Mouse (Mus musculus) heart, postnatal 0 days (tissue): Measurements from ENCODE around the gene Sept9. TPM values are rescaled to one million over a fixed set of nuclear protein-coding genes. Genes with fewer than 3 reads are reported as not detected.

Experiments
- ATAC-seq: fragments of 200-750 bp; cut with Nextera tagmentation; 2 replicates; pipeline ENCODE4 v1.8.0; 2017; ENCODE audit warnings: low read depth, moderate number of reproducible peaks, moderate library complexity; ENCODE audit not compliant: insufficient read depth
- DNase-seq: peaks from one replicate; pipeline ENCODE4 v3.0.0-alpha.2; 2016; ENCODE audit warnings: low spot score
- H3K27ac ChIP-seq: fragments of 300-500 bp; sonication (generic); 2 replicates; pipeline ENCODE4 v1.5.1; 2014; ENCODE audit warnings: low read depth, mild to moderate bottlenecking
- H3K27me3 ChIP-seq: fragments of 300-500 bp; sonication (generic); 2 replicates; pipeline ENCODE4 v1.6.1; 2014; ENCODE audit warnings: low read length, mixed read lengths; ENCODE audit not compliant: control insufficient read depth, insufficient read depth
- H3K36me3 ChIP-seq: fragments of 300-500 bp; sonication (generic); replicated peaks from 2 replicates; pipeline ENCODE4 v1.6.1; 2014; ENCODE audit warnings: low read length, mixed read lengths; ENCODE audit not compliant: control insufficient read depth, insufficient read depth
- H3K4me1 ChIP-seq: fragments of 300-500 bp; sonication (generic); 2 replicates; pipeline ENCODE4 v1.6.1; 2014; ENCODE audit warnings: antibody characterized with exemption; ENCODE audit not compliant: control insufficient read depth, insufficient read depth
- H3K4me2 ChIP-seq: fragments of 300-500 bp; sonication (generic); 2 replicates; pipeline ENCODE4 v1.6.1; 2014; ENCODE audit warnings: low read depth, mild to moderate bottlenecking, low read length, moderate library complexity
- H3K4me3 ChIP-seq: fragments of 300-500 bp; sonication (generic); 2 replicates; pipeline ENCODE4 v1.5.1; 2014; ENCODE audit warnings: low read depth, low read length
- H3K9ac ChIP-seq: fragments of 300-500 bp; sonication (generic); replicated peaks from 2 replicates; pipeline ENCODE4 v1.6.1; 2014; ENCODE audit warnings: low read depth, low read length, mixed read lengths
- H3K9me3 ChIP-seq: fragments of 300-500 bp; sonication (generic); replicated peaks from 2 replicates; pipeline ENCODE4 v1.6.1; 2016; ENCODE audit warnings: low read length; ENCODE audit not compliant: control insufficient read depth
- CTCF ChIP-seq: IDR thresholded peaks from 2 replicates; pipeline ENCODE4 v1.5.1; 2016; ENCODE audit warnings: antibody characterized with exemption, control low read depth, low read depth
- EP300 ChIP-seq: IDR thresholded peaks from 2 replicates; pipeline ENCODE4 v1.6.1; 2016; ENCODE audit warnings: antibody characterized with exemption, low read depth
- WGBS: fragments of 180-500 bp; shearing (Covaris S2); extraction: QIAGEN DNeasy Blood & Tissue Kit; methylation state at CpG from one replicate; pipeline ENCODE4 v1.1.7; 2014; 5-methylcytosine and 5-hydroxymethylcytosine counted together
- polyA plus RNA-seq: library from polyadenylated mRNA; unstranded; fragments of >200 nt; fragmentation: Nextera tagmentation; extraction: Ambion mirVana; gene quantifications from 2 replicates; pipeline ENCODE4 v1.2.1, GENCODE M21; 2015
- total RNA-seq: library from RNA; depleted of rRNA; stranded (reverse); fragments of >200 nt; gene quantifications from 2 replicates; pipeline ENCODE4 v1.2.3, GENCODE M21; 2014; ENCODE audit warnings: low replicate concordance

Sept9 gene
- total and polyA plus RNA-seq, 2 experiments from 2014 or later: 31.6 to 64.2 TPM

DNA sequence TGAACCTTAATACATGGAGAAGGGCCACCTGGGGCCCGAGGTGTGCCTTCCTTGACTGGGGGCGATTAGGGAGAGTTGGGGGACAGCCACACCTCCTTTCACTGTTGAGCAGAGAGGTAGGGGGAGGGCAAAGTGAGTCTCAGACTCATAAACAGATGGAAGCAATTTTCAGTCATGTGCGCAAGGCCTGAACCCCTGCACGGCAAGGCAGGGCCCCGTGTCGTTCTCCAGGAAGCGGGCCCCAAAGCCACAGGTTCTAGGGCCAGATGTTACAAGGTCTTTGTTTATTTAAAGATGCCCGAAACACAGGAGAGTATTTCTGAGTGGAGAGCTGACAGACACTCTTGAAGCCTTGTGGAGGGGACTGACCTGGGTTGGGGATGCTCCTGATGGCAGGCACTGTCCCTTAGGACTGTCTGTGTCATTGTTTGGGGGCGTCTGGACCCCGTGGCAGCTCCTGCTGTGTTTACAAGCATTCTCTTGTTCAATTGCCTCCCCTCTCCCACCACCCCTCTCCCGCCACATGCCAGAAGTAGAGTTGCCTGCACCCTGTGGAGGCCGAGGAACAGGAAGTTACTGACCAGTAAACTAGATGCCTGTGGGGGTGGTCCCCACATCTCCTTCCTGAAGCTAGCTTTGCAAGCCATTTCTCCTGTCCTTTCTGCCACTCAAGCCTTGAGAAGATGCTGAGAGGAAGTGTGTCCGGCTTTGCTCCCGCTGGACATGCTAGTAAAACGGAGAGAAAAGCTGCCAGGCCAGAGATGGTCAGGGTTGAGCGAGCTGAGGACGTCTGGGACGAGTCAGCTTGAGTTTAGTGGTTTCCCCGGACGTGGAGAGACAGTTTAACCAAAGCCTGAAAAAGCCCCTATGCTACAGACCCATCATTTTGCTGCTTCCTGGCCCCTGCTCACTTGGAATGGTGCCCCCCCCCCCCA, 150.2 kb downstream of the Sept9 start:
- Histone ChIP-seq H3K4me1 (peaks cover 33% of the 10 kb centered on the region), H3K9ac (no peak overlapping the region)
- no peak for TF ChIP-seq EP300
- TF ChIP-seq CTCF: no peak

DNA sequence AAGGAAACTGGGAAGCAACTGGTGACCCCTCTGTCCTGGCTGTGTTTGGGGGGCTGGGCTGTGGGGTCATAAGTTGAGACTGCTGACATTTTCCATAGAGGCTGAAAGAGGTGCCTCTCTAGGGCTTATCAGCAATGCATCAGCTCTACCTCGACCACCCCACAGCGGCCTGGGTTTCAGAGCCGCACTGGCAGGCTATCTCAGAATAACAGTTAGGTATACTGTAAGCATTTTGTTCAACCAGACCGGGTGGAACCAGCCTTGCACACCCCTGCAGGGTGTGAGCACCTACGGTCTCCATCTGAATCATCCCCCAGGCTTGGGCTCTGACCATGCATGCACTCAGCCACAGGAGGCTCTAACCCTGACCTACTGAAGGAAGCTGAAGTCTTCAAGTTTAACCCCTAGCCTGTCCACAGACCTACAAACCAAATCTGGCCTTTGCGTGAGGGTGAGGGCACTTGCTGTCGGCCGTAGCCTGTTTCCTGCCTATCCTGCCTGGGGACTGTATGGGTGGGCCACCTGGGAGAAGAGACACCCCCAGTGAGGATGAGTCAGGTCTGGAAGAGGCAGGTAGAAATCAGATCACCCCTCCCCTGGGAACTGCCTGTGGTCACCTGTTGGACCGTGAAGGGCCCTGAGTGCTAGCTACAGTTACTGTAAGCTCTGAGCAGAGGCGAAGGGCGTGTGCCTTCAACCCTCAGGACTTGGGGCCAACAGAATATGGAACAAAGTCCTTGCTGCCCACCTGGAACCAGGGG, 151.2 kb downstream of the Sept9 start:
- 72% methylated on average over 11 of the region's 11 CpGs for WGBS
- Histone ChIP-seq H3K27ac (no peak overlapping the region; the same call in 1 of the 2 replicates), H3K4me1 (peaks cover 23% of the 10 kb centered on the region), H3K27me3 (no peaks in the 10 kb centered on the region), H3K4me2 (0 out of 2 replicates have a peak overlapping the region, but pooled peaks have one; percentile 3), H3K9me3 (no peaks in the 10 kb centered on the region), H3K36me3 (peaks cover 35% of the 10 kb centered on the region), H3K4me3 (no peak overlapping the region), H3K9ac (no peak overlapping the region)
- no peak for TF ChIP-seq CTCF
- no peak for TF ChIP-seq EP300
- DNase-seq (no peak), ATAC-seq (no peak)

More for the DNA sequence above, 150.2 kb downstream of the Sept9 start:
- peaks cover 26% of the 10 kb centered on the region for H3K36me3 ChIP-seq
- no peaks in the 10 kb centered on the region for H3K27me3 ChIP-seq
- no peak overlapping the region for H3K4me3 ChIP-seq
- WGBS: 57% methylated on average over 20 of the region's 20 CpGs
- ATAC-seq (no peak), DNase-seq (no peak)
- H3K27ac ChIP-seq: peak overlapping the region; percentile 56; the same call in 1 of the 2 replicates
- no peaks in the 10 kb centered on the region for H3K9me3 ChIP-seq
- 0 out of 2 replicates have a peak overlapping the region, but pooled peaks have one; percentile 3 for H3K4me2 ChIP-seq

DNA sequence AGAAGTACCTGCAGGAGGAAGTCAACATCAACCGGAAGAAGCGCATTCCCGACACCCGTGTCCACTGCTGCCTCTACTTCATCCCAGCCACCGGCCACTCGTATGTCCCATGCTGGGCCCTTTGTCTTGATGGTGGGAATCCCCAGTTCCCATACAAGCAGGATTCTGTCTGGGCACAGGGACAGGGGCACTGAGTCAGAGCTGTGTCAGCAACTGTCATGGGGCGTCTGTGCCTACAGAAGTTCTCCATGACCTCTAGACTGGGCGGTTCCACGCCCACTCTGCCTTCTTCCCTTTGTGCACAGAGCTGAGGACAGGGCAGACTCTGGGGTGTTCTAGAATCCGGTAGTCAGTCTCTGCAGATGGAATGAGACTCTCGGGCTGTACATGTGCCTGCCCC, 153.7 kb downstream of the Sept9 start:
- Histone ChIP-seq H3K27ac (no peak overlapping the region), H3K4me2 (no peak overlapping the region), H3K36me3 (peaks cover 53% of the 10 kb centered on the region), H3K4me1 (peaks cover 16% of the 10 kb centered on the region; the same call in 1 of the 2 replicates), H3K4me3 (no peak overlapping the region), H3K9me3 (no peaks in the 10 kb centered on the region), H3K27me3 (no peaks in the 10 kb centered on the region), H3K9ac (no peak overlapping the region)
- no peak for TF ChIP-seq EP300
- TF ChIP-seq CTCF: no peak
- DNase-seq: no peak
- 82% methylated on average over 11 of the region's 11 CpGs for WGBS
- no peak for ATAC-seq

DNA sequence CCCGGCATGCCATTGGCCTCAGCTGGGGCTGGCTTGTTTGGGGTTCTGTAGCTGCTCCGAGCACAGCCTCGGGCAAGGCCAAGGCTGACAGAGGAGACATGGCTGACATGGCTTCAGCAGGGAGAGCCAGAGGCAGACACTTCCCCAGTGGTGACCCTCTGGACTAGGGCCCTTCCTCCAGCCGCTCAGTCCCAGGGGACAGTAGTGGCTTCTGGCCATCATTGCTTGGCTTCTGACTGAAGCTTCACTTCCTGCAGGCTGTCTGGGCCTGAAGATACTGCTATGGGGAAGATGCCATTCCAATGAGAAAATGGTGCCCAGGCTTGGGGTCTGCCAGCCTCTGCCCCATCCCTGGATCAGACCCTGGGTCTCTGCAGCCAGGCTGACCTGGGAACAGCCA, 154.6 kb downstream of the Sept9 start:
- peak overlapping the region; percentile 54 for H3K27ac ChIP-seq
- peak; percentile 52 for ATAC-seq
- no peak overlapping the region for H3K9ac ChIP-seq
- H3K4me3 ChIP-seq: no peak overlapping the region
- no peaks in the 10 kb centered on the region for H3K27me3 ChIP-seq
- H3K4me2 ChIP-seq: no peak overlapping the region
- TF ChIP-seq EP300 (no peak), CTCF (no peak)
- 0 out of 2 replicates have a peak, but pooled peaks cover 8% of the 10 kb centered on the region for H3K4me1 ChIP-seq
- H3K36me3 ChIP-seq: peaks cover 53% of the 10 kb centered on the region
- DNase-seq: no peak
- WGBS: 88% methylated on average over 4 of the region's 4 CpGs
- no peaks in the 10 kb centered on the region for H3K9me3 ChIP-seq

DNA sequence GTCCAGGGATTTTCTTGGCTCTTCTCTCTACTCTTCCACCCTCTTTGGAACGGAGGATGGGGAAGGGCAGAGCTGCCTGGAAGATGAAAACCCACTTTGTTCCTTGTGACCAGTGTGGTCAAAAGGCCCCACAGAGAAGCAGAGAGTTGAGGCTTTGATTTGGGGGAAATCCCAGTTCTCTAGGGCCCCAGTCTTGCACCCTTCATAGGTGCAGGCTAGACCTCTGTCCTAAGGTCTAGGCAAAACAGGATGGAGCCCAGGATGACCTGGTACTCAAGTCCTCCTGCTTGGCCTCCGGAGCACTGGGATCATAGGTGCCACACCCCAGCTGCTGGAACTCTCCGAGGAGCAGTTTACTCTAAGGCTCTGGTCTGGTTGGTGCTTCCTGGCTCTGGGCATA, 157.5 kb downstream of the Sept9 start:
- no peaks in the 10 kb centered on the region for H3K4me1 ChIP-seq
- H3K9me3 ChIP-seq: no peaks in the 10 kb centered on the region
- 76% methylated on average over 3 of the region's 3 CpGs for WGBS
- no peak overlapping the region for H3K9ac ChIP-seq
- ATAC-seq: no peak
- TF ChIP-seq CTCF (no peak), EP300 (no peak)
- no peak overlapping the region for H3K4me3 ChIP-seq
- H3K36me3 ChIP-seq: peaks cover 68% of the 10 kb centered on the region
- H3K4me2 ChIP-seq: no peak overlapping the region
- no peak overlapping the region for H3K27ac ChIP-seq
- no peak for DNase-seq
- H3K27me3 ChIP-seq: no peaks in the 10 kb centered on the region
